Mouse (Mus musculus): Measurements from ENCODE around the gene Ilf2.
A peak's percentile ranks its signal among the peaks of the same experiment; 100 is the strongest.

Gene Ilf2

DNA sequence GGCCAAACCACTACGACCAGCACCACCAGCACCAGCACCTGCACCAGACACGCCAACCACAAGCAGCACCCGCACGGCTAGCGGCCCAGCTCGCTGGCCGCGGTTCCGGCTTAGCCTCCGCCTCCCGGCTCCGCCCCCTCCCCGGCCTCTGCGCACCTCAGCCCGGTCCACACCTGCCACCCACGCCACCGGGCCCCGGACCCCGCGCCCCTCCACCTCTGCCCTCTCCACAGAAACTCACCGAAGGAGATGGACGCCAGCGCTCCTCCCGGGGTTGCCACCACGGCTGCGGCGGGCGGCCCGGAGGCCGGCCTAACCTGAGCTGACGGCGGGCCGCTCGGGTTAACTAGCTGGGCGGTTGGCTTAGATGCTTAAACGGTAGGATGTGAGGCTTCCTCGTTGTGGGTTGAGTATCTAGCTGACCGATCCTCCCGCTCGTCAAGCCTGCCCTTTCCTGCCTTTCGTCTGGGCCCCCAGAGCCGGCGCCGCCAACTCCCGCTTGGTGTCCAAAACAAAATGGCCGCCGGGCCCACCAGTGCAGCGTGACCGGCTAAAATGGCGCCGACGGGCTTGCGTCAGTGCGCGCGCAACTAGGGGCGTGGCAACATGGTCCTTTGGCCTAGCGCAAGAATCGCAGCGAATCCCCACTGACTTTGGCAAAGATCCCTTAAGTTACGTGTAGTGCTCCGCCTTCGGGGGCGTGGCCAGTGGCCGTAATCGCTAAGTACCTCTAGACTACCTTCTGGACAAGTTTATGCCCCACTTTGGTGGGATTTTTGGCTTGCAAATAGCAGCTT is 33.2 kb downstream of the Ilf2 start, which contains the start of gene Chtop:
TSS of gene Chtop (minus strand) at position 549 of the 797 bp plus-strand sequence.
- DNase-seq (ENCODE audit: low spot score) = peak; percentile 100

DNA sequence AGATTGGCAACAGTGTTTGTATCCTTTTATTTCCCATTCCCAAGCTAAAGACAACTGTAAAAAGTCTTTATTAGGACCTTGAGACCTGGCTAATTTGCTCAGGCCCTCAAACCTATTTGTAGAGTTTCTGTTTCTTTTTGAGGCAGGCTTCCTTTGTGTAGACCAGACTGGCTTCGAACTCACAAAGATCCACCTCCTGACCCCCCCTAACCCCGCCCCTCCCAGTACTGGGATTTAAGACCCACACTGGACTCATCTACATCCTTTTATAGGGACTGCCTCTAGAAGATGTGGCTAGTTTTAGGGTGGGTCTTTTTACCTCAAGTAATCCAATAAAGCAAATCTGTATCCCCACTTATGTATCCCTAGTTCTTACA is 33.8 kb downstream of the Ilf2 start:
- DNase-seq (ENCODE audit: low spot score) = no peak

DNA sequence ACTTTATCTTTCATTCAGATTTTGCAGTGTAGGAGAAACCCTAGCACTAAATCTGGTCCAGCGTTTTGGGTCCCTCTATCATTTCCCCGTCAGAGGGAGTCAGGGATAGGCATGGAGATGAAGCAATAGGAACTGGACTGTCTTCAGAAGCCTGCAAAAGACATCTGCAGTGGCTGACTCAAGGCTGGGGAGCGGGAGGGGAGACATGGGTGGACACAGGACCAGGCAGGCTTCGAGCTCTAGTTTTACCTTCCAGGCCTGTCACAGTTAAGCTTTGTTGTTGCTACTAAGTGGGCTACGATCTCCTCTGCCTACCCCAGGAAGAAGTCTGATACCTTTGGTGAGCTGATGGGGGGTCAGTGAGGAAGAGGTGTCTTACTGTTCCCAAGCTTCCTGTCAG is 36.4 kb downstream of the Ilf2 start:
- DNase-seq (ENCODE audit: low spot score) = no peak

DNA sequence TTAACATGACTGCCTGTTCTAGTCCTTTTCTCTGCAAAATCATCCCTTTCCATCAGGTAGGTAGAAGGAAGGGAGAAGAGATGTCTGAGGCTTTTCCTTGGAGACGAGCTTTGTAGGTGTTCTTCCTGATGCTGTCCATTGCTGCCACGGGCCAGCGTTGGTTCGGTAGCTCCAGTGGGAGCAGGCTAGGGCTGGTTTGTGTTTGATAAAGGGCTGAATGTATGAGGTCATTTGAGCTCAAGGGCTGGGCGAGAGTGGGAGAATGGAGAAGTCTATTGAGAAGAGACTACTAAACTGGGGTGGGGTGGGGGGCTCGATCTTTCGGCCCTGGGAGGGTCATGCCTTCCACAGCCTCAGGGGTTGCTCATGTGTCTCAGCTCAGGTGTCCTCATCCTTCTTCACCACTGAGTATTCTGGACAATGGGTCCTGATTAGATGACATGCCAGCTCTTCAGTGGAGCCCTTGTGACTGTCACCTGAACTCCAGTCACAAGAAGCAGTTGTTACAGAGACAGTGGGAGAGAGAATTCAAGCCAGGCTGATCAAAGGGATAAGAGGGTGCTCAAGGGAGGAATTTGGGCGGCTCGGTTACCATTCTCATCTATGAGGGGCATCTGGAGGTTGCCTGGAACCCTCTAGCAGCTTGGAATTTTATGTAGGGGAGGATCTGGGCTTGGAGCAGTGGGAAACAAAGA is 37.2 kb downstream of the Ilf2 start:
- no peak for DNase-seq (ENCODE audit: low spot score)

DNA sequence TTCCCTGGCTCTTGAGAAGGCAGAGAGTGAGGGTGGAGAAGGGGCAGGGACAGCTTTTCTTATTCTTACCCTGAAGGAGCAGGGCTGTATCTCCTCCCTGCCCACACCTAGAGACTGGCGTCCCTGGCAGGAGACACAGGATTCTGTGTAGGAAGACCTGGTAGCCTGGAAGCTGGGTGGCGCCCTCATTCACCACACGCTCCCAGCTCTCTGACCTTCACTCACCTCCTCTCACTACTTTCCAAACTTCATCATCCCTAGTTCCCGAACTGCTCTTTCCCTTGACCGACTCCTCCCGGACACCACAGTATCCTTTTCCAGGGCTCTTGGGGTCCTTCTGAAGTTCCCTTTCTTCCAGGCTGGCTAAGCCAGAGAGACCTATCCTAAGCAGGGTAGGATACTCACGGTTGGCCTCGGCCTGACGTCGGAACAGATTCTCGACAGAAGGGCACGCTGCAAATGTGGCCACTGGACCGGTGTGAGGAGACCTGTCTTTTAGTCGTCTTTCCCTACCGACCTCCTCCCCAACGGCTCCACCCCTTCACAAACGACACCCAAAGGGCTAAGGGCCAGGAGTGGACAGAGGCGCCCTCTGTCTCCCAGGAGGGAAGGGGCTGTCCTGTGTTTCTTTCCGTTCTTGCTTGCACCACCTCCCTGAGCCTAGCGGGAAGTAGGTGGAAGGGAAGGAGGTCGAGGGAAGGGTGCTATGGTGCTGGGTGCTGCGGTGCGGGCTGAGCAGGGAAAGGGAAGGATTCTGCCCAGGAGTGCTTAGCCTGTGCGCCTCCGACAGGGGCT is 38.1 kb downstream of the Ilf2 start, which contains the start of the genes S100a1 and S100a13:
TSS of gene S100a1 (minus strand) at position 597 of the 795 bp plus-strand sequence.
TSS of gene S100a13 (plus strand) at position 640 of the 795 bp plus-strand sequence.
- peak; percentile 34 for DNase-seq (ENCODE audit: low spot score)

DNA sequence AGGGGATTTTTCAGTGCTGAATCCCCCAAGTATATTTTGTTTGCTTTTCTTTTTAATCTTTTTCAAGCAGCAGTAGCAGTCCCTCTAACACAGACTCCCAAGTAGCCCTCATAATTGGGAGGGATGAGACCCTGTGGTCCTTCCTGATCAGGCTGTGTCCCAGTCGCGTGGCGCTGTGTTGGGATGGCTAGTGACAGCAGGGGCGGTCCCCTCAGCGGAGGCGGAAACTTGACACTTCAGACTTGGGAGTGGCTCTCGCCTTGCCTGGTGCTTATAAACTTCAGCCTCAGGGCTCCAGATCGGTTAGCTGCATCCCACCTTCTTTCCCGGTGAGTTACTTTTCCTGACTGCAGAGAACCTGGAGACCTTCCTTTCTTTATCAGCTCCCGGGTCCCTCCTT is 38.8 kb downstream of the Ilf2 start:
- peak; percentile 90 for DNase-seq (ENCODE audit: low spot score)

DNA sequence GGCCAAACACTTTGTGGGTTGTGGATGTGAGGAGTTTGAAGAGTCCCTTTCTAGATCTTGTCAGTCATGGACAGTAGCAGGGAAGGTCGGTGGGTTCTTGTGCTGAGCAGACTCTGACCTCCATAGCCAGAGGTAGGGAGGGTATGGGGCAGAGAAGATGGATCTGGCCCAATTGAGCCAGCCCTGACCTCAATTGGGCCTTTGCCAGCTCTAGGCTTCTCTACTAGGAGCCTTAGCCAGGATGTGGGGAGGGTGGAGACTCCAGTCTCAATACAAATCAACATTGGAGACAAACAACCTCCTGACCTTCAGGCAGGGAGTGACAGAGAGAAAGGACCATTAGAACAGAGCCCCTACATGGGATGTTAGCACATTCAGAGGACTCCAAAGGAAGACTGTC is 39.3 kb downstream of the Ilf2 start:
- DNase-seq (ENCODE audit: low spot score) = no peak

DNA sequence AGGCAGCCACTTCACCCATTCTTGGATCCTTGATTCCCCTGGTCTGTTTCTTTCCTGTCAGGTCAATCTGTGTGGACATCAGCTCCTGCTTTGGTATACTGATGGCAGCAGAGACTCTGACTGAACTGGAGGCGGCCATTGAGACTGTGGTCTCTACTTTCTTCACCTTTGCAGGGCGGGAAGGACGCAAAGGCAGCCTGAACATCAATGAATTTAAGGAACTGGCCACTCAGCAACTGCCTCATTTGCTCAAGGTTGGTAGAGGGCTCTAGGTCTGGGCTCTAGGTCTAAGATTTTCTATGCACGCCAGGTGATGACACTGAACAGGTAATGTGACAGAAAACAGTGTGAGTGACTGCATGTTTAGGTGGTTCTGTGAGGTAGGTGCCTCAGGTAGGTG is 39.9 kb downstream of the Ilf2 start:
- DNase-seq (ENCODE audit: low spot score) = no peak

DNA sequence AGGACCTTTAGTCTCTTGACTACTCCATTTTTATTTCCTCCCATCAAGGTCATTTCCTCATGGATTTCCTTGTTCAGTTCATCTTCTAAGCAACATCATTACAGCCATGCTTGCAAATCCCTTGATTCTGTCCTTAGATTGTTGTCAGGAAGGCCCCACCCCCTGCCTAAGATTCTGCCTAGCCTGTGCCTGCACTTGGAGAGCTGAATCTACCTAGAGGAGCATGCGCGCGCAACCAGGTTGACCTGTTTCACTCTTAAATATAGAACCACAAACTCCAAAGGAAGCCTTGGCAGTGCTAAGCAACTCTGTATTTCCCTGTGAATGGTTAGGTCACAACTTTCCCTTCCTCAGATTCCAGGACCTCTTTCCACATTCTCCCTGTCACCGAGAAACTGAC is 41.8 kb downstream of the Ilf2 start:
- no peak for DNase-seq (ENCODE audit: low spot score)

DNA sequence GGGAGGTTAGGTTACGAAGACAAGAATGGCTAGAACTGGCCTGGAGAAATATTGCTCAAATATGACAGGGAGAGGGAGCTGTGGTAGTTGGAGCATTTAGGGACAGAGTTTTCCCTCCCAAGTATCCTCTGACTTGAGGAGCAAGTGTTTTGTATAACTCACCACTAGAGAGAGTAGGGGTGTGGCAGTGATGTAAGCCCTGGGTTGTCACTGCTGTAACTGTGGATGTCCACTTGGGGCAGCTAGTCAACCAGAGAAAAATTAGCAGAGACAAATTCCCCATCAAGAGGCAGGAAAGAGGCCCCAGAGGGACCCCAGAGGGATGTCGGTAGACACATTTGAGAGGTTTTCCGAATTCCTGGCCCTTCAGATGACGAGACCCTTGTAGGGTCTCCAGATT is 49.5 kb downstream of the Ilf2 start:
- peak; percentile 60 for DNase-seq (ENCODE audit: low spot score)

DNA sequence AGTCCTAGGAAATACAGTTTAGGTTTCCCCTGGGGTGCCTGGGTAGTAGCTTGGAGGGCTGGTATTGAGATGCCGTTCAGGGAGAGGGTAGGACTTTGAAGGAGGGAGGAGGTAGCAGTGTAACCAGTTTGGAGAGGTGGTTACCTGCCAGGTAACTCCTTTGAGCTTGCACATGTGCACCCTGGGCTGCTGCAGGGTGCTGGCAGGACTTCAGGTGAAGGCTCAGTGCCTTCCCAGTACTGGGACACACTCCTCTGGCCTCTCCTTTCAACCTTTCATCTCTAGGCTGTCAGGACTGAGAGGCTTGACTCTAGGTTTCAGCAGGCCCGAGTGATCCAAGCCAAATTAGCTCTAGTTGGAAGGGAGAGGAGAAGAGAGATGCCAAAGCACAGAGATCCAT is 50.1 kb downstream of the Ilf2 start:
- no peak for DNase-seq (ENCODE audit: low spot score)

DNA sequence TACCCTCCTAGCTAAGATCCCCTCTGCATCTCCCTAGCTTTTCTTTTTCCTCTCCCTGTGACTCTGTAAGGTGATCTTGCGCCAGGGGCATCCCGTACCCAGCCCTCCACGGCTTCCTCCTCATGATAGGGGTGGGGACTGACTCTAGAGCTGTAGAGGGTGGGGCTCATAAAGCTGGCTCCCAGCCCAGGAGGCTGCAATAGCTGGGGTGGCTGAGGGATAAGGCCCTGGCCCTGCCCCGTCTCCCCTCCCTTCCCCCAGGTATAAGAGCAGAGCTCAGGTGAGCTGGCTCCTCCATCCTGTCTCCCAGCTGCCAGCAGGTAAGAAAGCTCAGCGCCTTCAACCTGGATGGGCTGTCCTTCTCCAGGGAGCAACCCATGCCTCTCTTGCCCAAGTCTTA is 50.7 kb downstream of the Ilf2 start, which contains the start of gene S100a14:
TSS of gene S100a14 (plus strand) at position 277 of the 400 bp plus-strand sequence.
- DNase-seq (ENCODE audit: low spot score) = no peak

DNA sequence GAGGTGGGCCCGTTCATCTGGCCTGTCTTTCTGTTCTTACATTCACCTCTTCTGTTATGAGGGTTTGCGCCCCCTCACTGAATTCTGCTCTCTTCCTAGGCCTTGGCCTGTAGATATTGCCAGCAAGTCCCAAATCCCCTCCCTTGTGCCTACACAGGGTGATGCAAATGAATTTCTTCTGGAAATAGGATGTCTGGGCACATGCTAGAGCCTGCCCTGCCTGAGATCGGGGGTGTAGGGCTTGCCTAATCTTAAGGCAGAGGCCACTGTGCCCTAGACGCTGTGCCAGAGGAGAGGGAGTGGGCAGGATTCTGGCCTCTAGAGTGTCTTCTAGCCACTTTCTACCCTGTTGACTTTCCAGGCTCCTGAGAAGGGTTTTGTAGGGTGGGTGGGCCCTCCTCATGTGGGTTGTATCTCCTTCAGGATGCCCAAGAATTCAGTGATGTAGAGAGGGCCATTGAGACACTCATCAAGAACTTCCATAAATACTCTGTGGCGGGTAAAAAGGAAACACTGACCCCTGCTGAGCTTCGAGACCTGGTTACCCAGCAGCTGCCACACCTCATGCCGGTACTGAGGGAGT is 51.5 kb downstream of the Ilf2 start:
- DNase-seq (ENCODE audit: low spot score) = no peak

DNA sequence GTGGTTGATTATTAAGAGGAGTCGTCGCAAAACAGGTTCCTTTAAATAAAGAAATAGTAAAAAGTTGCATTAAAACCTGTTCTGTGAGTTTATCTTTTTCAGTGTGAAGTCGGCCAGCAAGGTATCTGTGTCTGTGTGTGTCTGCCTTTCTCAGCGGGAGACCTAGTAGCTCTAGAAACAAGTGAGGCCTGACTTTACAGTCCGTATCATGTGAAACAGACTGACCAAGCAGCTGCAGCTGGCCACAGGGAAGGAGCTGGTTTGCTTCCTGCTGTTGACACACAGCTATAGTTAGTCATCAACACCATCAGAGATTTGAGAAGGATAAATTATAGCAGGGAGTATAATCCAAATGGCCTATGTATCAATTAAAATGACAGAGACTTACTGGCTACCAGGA is 55.8 kb downstream of the Ilf2 start:
- DNase-seq (ENCODE audit: low spot score) = no peak

DNA sequence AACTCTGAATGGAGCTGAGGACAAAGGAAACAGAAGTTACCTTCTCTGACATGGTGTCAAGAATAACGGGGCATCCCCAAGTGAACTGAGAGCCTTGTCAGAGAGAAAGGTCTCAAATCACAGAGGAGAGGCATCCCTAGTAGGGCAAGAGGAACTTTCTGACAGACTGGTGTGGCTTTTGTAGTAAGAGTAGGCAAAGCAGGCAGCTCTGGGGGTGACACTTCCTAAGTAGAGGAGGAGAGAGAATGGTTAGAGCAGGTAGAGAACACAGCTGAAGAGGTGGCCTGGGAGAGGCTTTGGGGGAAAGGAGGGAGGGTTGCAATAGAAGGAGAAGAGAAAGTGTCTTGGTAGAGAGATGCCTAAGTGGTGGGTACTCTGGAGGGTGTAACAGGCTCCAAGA is 59.5 kb downstream of the Ilf2 start:
- DNase-seq (ENCODE audit: low spot score) = no peak

DNA sequence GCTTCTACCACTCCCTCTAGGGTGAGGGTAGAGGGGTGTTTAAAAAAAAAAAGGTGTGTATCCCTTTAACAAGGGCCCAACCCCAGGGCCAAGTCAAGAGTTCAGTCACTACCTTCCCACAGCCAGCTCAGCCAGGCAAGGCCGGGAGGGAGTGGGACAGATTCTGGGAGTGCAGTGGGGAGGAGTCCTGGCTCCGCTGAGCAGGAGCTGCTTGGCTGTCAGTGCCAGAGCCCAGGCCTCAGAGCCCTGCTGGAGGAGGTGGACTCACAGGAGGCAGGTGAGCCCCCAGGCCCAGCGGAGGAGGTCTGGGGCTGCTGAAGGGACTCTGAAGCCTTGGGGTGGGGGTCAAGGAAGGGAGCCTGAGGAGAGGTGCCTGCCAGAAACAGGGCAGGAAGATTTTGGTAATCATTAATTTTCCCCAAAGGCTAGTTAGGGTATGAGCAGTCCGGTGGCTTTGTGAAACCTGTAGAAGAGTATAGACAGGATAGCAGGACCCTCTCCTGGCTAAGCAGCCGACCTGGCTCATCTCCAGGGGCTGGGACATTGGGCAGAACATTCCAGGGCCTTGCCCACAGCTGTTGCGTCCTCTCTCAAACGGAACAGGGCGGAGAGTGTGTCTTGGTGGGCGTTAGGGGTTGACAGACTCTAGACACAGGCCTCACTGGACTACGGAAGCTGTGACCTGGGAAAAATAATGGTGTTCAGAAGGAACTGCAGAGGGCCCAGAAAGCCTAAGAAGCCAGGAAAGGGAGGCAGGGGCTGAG is 61.4 kb downstream of the Ilf2 start, which contains the start of gene S100a16:
TSS of gene S100a16 (plus strand) at position 114 of the 764 bp plus-strand sequence.
- no peak for DNase-seq (ENCODE audit: low spot score)

DNA sequence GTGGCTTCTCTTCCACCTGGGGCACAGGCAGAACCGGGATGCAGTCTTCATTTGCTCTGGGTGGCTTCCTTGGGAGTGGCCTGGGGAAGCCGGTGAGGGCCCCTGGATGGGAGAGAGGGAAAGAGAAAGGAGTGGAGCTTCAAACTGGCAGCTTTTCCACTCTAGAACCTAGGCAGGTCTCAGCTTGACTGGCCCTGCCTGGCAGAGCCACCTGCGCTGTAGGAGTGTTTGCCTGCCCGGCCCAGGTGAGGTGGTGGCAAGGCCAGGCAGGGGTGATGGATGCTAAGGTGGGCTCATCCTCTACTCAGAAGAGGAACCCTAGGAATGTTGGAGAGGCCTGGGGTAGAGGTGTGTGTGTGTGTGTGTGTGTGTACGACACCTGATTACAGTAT is 62.0 kb downstream of the Ilf2 start:
- DNase-seq (ENCODE audit: low spot score) = no peak
